Mouse (Mus musculus): ENCODE data around the gene Rab3a. TPM values are rescaled to one million over a fixed set of nuclear protein-coding genes. Genes with fewer than 3 reads are reported as not detected.

The Rab3a gene
- total and polyA plus RNA-seq, 2 experiments from 2014 or later = 32.8 to 40.3 TPM

DNA sequence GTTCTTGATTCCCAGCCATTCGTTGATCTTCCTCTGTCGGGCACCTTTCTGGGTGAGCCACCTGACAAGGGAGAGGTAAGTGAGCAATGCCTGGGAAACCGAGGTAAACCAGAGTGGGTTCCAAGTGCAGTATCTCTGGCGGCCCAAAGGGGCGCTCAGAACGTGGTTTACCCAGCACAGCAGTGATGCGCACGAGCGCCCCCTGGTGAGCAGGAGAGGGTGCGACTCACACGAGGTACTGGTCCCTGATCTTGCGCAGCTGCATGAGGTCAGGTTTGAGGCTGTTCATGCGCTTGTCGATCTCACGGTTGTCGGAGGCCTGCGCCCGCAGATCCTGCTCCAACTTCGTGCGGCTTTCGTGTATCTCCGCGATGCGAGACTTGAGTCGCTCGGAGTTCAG is 14.9 kb downstream of the Rab3a start:
- H3K4me2 ChIP-seq (ENCODE audit: low read depth, low read length) = no peak overlapping the region
- DNase-seq (ENCODE audit: low spot score) = peak; percentile 88
- H3K27ac ChIP-seq (ENCODE audit: low read depth) = no peak overlapping the region
- no peaks in the 10 kb centered on the region for H3K27me3 ChIP-seq (ENCODE audit: control insufficient read depth, insufficient read depth, low read length)
- H3K36me3 ChIP-seq (replicated peaks; ENCODE audit: control insufficient read depth, insufficient read depth, low read length) = peaks cover 34% of the 10 kb centered on the region
- WGBS = 11% methylated on average over 26 of the region's 26 CpGs
- peak; percentile 64 for ATAC-seq (ENCODE audit: insufficient read depth, low read depth)
- no peak overlapping the region for H3K9ac ChIP-seq (replicated peaks; ENCODE audit: low read depth, low read length)
- no peak overlapping the region for H3K4me3 ChIP-seq (ENCODE audit: low read depth, low read length)
- peaks cover 18% of the 10 kb centered on the region for H3K4me1 ChIP-seq (ENCODE audit: control insufficient read depth, insufficient read depth)
- TF ChIP-seq EP300 (IDR thresholded peaks at IDR 0.05; ENCODE audit: low read depth) (no peak), CTCF (IDR thresholded peaks at IDR 0.05; ENCODE audit: low read depth) (peak; percentile 100)
- no peaks in the 10 kb centered on the region for H3K9me3 ChIP-seq (replicated peaks; ENCODE audit: control insufficient read depth, low read length)

DNA sequence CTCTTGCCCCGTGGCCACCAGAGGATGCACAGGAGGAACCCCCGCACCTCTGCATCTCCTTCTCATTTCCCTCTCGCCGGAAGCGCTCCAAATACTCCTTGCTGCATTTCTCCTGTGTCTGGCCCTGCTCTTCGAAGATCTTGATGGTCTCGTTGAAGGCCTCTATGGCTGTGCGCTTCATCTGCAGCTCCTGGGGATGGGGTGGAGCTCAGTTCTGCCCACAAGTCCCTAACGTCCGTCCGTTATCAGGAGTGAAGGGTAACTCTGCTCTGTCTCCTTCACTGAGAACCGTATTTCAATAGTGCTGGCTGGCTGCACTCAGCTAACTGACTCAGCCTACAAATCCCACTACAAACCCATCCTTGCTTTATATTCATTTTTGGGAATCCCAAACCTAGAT is 15.4 kb downstream of the Rab3a start:
- ATAC-seq (ENCODE audit: insufficient read depth, low read depth) (no peak), DNase-seq (ENCODE audit: low spot score) (no peak)
- H3K36me3 ChIP-seq (replicated peaks; ENCODE audit: control insufficient read depth, insufficient read depth, low read length) = peaks cover 34% of the 10 kb centered on the region
- no peak overlapping the region for H3K9ac ChIP-seq (replicated peaks; ENCODE audit: low read depth, low read length)
- 72% methylated on average over 12 of the region's 12 CpGs for WGBS
- H3K4me2 ChIP-seq (ENCODE audit: low read depth, low read length) = no peak overlapping the region
- H3K4me1 ChIP-seq (ENCODE audit: control insufficient read depth, insufficient read depth) = peaks cover 20% of the 10 kb centered on the region
- H3K27me3 ChIP-seq (ENCODE audit: control insufficient read depth, insufficient read depth, low read length) = no peaks in the 10 kb centered on the region
- H3K4me3 ChIP-seq (ENCODE audit: low read depth, low read length) = no peak overlapping the region
- no peak for TF ChIP-seq EP300 (IDR thresholded peaks at IDR 0.05; ENCODE audit: low read depth)
- TF ChIP-seq CTCF (IDR thresholded peaks at IDR 0.05; ENCODE audit: low read depth) = no peak
- no peak overlapping the region for H3K27ac ChIP-seq (ENCODE audit: low read depth)
- no peaks in the 10 kb centered on the region for H3K9me3 ChIP-seq (replicated peaks; ENCODE audit: control insufficient read depth, low read length)

- DNase-seq (ENCODE audit: low spot score) = no peak
- 95% methylated on average over 13 of the region's 13 CpGs for WGBS
- Histone ChIP-seq H3K9me3 (replicated peaks; ENCODE audit: control insufficient read depth, low read length) (no peaks in the 10 kb centered on the region), H3K4me3 (ENCODE audit: low read depth, low read length) (no peak overlapping the region), H3K27ac (ENCODE audit: low read depth) (no peak overlapping the region), H3K4me1 (ENCODE audit: control insufficient read depth, insufficient read depth) (peaks cover 26% of the 10 kb centered on the region), H3K36me3 (replicated peaks; ENCODE audit: control insufficient read depth, insufficient read depth, low read length) (peaks cover 34% of the 10 kb centered on the region), H3K27me3 (ENCODE audit: control insufficient read depth, insufficient read depth, low read length) (no peaks in the 10 kb centered on the region), H3K4me2 (ENCODE audit: low read depth, low read length) (no peak overlapping the region), H3K9ac (replicated peaks; ENCODE audit: low read depth, low read length) (no peak overlapping the region)
- no peak for ATAC-seq (ENCODE audit: insufficient read depth, low read depth)
- no peak for TF ChIP-seq EP300 (IDR thresholded peaks at IDR 0.05; ENCODE audit: low read depth)
These were observed 16.3 kb downstream of the Rab3a start for GRCm38 (mm10) chr8:70770748-70771147.

DNA sequence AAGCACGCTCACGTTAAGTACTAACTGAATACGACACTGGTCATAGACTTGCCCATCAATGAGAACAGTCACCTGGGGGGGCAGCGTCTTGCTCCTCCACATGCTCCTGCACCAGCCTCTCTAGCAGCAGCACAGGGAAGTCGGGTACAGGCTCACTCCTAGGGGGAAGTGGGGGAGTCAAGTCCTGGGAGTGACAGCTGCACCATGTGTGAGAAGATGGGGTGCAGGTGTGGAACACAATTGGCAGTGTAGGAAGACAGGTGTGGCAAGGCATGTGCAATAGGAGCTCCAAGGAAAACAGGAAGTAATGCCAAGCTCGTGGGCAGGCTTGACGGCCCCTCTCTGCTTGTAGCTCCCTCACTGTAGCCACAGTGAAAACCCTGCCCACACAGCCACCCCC is 16.7 kb downstream of the Rab3a start:
- H3K9me3 ChIP-seq (replicated peaks; ENCODE audit: control insufficient read depth, low read length) = no peaks in the 10 kb centered on the region
- peaks cover 34% of the 10 kb centered on the region for H3K36me3 ChIP-seq (replicated peaks; ENCODE audit: control insufficient read depth, insufficient read depth, low read length)
- H3K9ac ChIP-seq (replicated peaks; ENCODE audit: low read depth, low read length) = no peak overlapping the region
- no peak overlapping the region for H3K4me2 ChIP-seq (ENCODE audit: low read depth, low read length)
- DNase-seq (ENCODE audit: low spot score) = no peak
- H3K27me3 ChIP-seq (ENCODE audit: control insufficient read depth, insufficient read depth, low read length) = no peaks in the 10 kb centered on the region
- TF ChIP-seq EP300 (IDR thresholded peaks at IDR 0.05; ENCODE audit: low read depth) (no peak), CTCF (IDR thresholded peaks at IDR 0.05; ENCODE audit: low read depth) (no peak)
- 86% methylated on average over 7 of the region's 7 CpGs for WGBS
- H3K4me3 ChIP-seq (ENCODE audit: low read depth, low read length) = no peak overlapping the region
- peaks cover 26% of the 10 kb centered on the region for H3K4me1 ChIP-seq (ENCODE audit: control insufficient read depth, insufficient read depth)
- H3K27ac ChIP-seq (ENCODE audit: low read depth) = no peak overlapping the region
- no peak for ATAC-seq (ENCODE audit: insufficient read depth, low read depth)

- 94% methylated on average over 13 of the region's 13 CpGs for WGBS
- ATAC-seq (ENCODE audit: insufficient read depth, low read depth) = no peak
These were observed 17.6 kb downstream of the Rab3a start for GRCm38 (mm10) chr8:70772075-70772474.

GRCm38 (mm10) chr8:70772890-70773289 is 18.4 kb downstream of the Rab3a start:
- no peaks in the 10 kb centered on the region for H3K27me3 ChIP-seq (ENCODE audit: control insufficient read depth, insufficient read depth, low read length)
- peak overlapping the region; percentile 21 for H3K9ac ChIP-seq (replicated peaks; ENCODE audit: low read depth, low read length)
- no peaks in the 10 kb centered on the region for H3K9me3 ChIP-seq (replicated peaks; ENCODE audit: control insufficient read depth, low read length)
- H3K4me2 ChIP-seq (ENCODE audit: low read depth, low read length) = no peak overlapping the region
- DNase-seq (ENCODE audit: low spot score) (no peak), ATAC-seq (ENCODE audit: insufficient read depth, low read depth) (no peak)
- WGBS = 78% methylated on average over 9 of the region's 9 CpGs
- TF ChIP-seq CTCF (IDR thresholded peaks at IDR 0.05; ENCODE audit: low read depth) (no peak), EP300 (IDR thresholded peaks at IDR 0.05; ENCODE audit: low read depth) (no peak)
- H3K4me3 ChIP-seq (ENCODE audit: low read depth, low read length) = no peak overlapping the region
- peaks cover 31% of the 10 kb centered on the region for H3K36me3 ChIP-seq (replicated peaks; ENCODE audit: control insufficient read depth, insufficient read depth, low read length)
- no peak overlapping the region for H3K27ac ChIP-seq (ENCODE audit: low read depth)
- peaks cover 23% of the 10 kb centered on the region for H3K4me1 ChIP-seq (ENCODE audit: control insufficient read depth, insufficient read depth)

More at GRCm38 (mm10) chr8:70772075-70772474, 17.6 kb downstream of the Rab3a start:
- TF ChIP-seq CTCF (IDR thresholded peaks at IDR 0.05; ENCODE audit: low read depth) (no peak), EP300 (IDR thresholded peaks at IDR 0.05; ENCODE audit: low read depth) (no peak)
- Histone ChIP-seq H3K9ac (replicated peaks; ENCODE audit: low read depth, low read length) (no peak overlapping the region), H3K27ac (ENCODE audit: low read depth) (no peak overlapping the region), H3K27me3 (ENCODE audit: control insufficient read depth, insufficient read depth, low read length) (no peaks in the 10 kb centered on the region), H3K36me3 (replicated peaks; ENCODE audit: control insufficient read depth, insufficient read depth, low read length) (peaks cover 34% of the 10 kb centered on the region), H3K4me1 (ENCODE audit: control insufficient read depth, insufficient read depth) (peaks cover 18% of the 10 kb centered on the region), H3K4me2 (ENCODE audit: low read depth, low read length) (no peak overlapping the region), H3K9me3 (replicated peaks; ENCODE audit: control insufficient read depth, low read length) (no peaks in the 10 kb centered on the region), H3K4me3 (ENCODE audit: low read depth, low read length) (no peak overlapping the region)
- no peak for DNase-seq (ENCODE audit: low spot score)
